Mouse (Mus musculus) heart, embryonic 14.5 days (tissue): Measurements from ENCODE around the gene Cyp4f13. TPM values are rescaled to one million over a fixed set of nuclear protein-coding genes. Genes with fewer than 3 reads are reported as not detected.

Experiments
- ATAC-seq: fragments of 200-750 bp; cut with Nextera tagmentation; 2 replicates; pipeline ENCODE4 v1.8.0; 2017; ENCODE audit warnings: low read depth, moderate TSS enrichment; ENCODE audit not compliant: insufficient number of reproducible peaks, insufficient read depth, low FRiP score
- H3K27ac ChIP-seq, 2 experiments: fragments of 200-500 bp in 1 of 2; fragments of 300-500 bp in 1 of 2; sonication (generic) in 1 of 2; replicated peaks in 1 of 2; 2 replicates each; pipeline ENCODE4 v1.5.1; 2012 to 2014; ENCODE audit warnings: low read depth in 2 of 2, low read length in 2 of 2, control low read depth in 1 of 2, mild to moderate bottlenecking in 1 of 2, mixed read lengths in 1 of 2; ENCODE audit not compliant: control insufficient read depth in 1 of 2, insufficient read depth in 1 of 2
- H3K27me3 ChIP-seq: fragments of 300-500 bp; sonication (generic); 2 replicates; pipeline ENCODE4 v1.6.1; 2014; ENCODE audit warnings: mild to moderate bottlenecking, low read length, control low read depth; ENCODE audit not compliant: control insufficient read depth, insufficient read depth
- H3K36me3 ChIP-seq: fragments of 300-500 bp; sonication (generic); 2 replicates; pipeline ENCODE4 v1.6.1; 2014; ENCODE audit warnings: mild to moderate bottlenecking, control low read depth, low read length, mixed read lengths; ENCODE audit not compliant: control insufficient read depth, insufficient read depth
- H3K4me1 ChIP-seq, 2 experiments: fragments of 200-500 bp in 1 of 2; fragments of 300-500 bp in 1 of 2; sonication (generic) in 1 of 2; 2 replicates each; pipeline ENCODE4 v1.6.1; 2012 to 2014; ENCODE audit warnings: low read length in 2 of 2, control low read depth in 1 of 2, mixed read lengths in 1 of 2; ENCODE audit not compliant: control insufficient read depth in 2 of 2, insufficient read depth in 2 of 2
- H3K4me2 ChIP-seq: fragments of 300-500 bp; sonication (generic); 2 replicates; pipeline ENCODE4 v1.6.1; 2014; ENCODE audit warnings: mild to moderate bottlenecking, low read length
- H3K4me3 ChIP-seq, 2 experiments: fragments of 200-500 bp in 1 of 2; fragments of 300-500 bp in 1 of 2; sonication (generic) in 1 of 2; 2 replicates each; pipeline ENCODE4 v1.5.1; 2012 to 2014; ENCODE audit warnings: low read length in 2 of 2, mild to moderate bottlenecking in 2 of 2, control low read depth in 1 of 2, low read depth in 1 of 2, moderate library complexity in 1 of 2; ENCODE audit not compliant: control insufficient read depth in 1 of 2, insufficient read depth in 1 of 2
- H3K9ac ChIP-seq: fragments of 300-500 bp; sonication (generic); 2 replicates; pipeline ENCODE4 v1.6.1; 2014; ENCODE audit warnings: mild to moderate bottlenecking, low read length
- H3K9me3 ChIP-seq: fragments of 300-500 bp; sonication (generic); 2 replicates; pipeline ENCODE4 v1.6.1; 2016; ENCODE audit warnings: low read length, control low read depth; ENCODE audit not compliant: control insufficient read depth
- WGBS: fragments of 180-500 bp; shearing (Covaris S2); extraction: QIAGEN DNeasy Blood & Tissue Kit; methylation state at CpG from one replicate; pipeline ENCODE4 v1.1.7; 2014; 5-methylcytosine and 5-hydroxymethylcytosine counted together
- polyA plus RNA-seq: library from polyadenylated mRNA; unstranded; fragments of >200 nt; fragmentation: Nextera tagmentation; extraction: Ambion mirVana; gene quantifications from 2 replicates; pipeline ENCODE4 v1.2.1, GENCODE M21; 2014

Gene Cyp4f13
- 11.4 and 11.8 TPM in 2 replicates for polyA plus RNA-seq

- Histone ChIP-seq H3K4me1 (peaks cover 10 to 13% of the 10 kb centered on the region in 2 experiments), H3K9ac (peak within 1 kb of the TSS; percentile 84), H3K27ac (peak within 1 kb of the TSS; percentile 71), H3K4me3 (peak within 1 kb of the TSS; percentile 62 to 68), H3K4me2 (peak within 1 kb of the TSS; percentile 92), H3K9me3 (no peaks in the 10 kb centered on the region), H3K36me3 (no peaks in the 10 kb centered on the region), H3K27me3 (no peaks in the 10 kb centered on the region)
- peak; percentile 96 for ATAC-seq
- 19% methylated on average over 12 of the region's 12 CpGs for WGBS
Measured at GRCm38 (mm10) chr17:32947215-32947914, at the start of gene Cyp4f13. Gene Cyp4f13, minus strand, starts transcription at chr17:32947402.

- 3% methylated on average over 21 of the region's 21 CpGs for WGBS
- peaks cover 5% of the 10 kb centered on the region in 2 experiments; a peak in 3 of 4 replicates for H3K4me1 ChIP-seq
- ATAC-seq, result peak; percentile 88
- H3K4me3 ChIP-seq, result peak within 1 kb of the TSS; percentile 69 to 73
- H3K27me3 ChIP-seq, result no peaks in the 10 kb centered on the region
- peaks cover 11% of the 10 kb centered on the region for H3K36me3 ChIP-seq
- no peaks in the 10 kb centered on the region for H3K9me3 ChIP-seq
- peak within 1 kb of the TSS; percentile 47 to 65; a peak in 3 of 4 replicates for H3K27ac ChIP-seq
- H3K9ac ChIP-seq, result peak within 1 kb of the TSS; percentile 79
- peak within 1 kb of the TSS; percentile 63 for H3K4me2 ChIP-seq
Measured at GRCm38 (mm10) chr17:32992699-32993474, 45.7 kb upstream of the Cyp4f13 start, which contains the start of gene Zfp952. Gene Zfp952, plus strand, starts transcription at chr17:32993129.

- Histone ChIP-seq H3K4me3 (peak overlapping the region; percentile 69 to 73; a peak in 3 of 4 replicates), H3K4me1 (peaks cover 5% of the 10 kb centered on the region in 2 experiments; a peak in 3 of 4 replicates), H3K27me3 (no peaks in the 10 kb centered on the region), H3K9ac (peak overlapping the region; percentile 79), H3K36me3 (peaks cover 11% of the 10 kb centered on the region), H3K4me2 (peak overlapping the region; percentile 63), H3K9me3 (no peaks in the 10 kb centered on the region), H3K27ac (no peak overlapping the region)
- ATAC-seq, result no peak
- 69% methylated on average over 12 of the region's 12 CpGs for WGBS
Measured at GRCm38 (mm10) chr17:32991965-32992698, 44.9 kb upstream of the Cyp4f13 start.

- H3K4me2 ChIP-seq, result no peak overlapping the region
- H3K9me3 ChIP-seq, result no peaks in the 10 kb centered on the region
- no peak for ATAC-seq
- WGBS, result 73% methylated on average over 4 of the region's 4 CpGs
- no peaks in the 10 kb centered on the region for H3K27me3 ChIP-seq
- H3K36me3 ChIP-seq, result no peaks in the 10 kb centered on the region
- no peak overlapping the region for H3K4me3 ChIP-seq
- no peaks in the 10 kb centered on the region for H3K4me1 ChIP-seq
- no peak overlapping the region for H3K9ac ChIP-seq
- no peak overlapping the region for H3K27ac ChIP-seq
Measured at GRCm38 (mm10) chr17:32986301-32986700, 39.1 kb upstream of the Cyp4f13 start.

- Histone ChIP-seq H3K27ac (no peak overlapping the region), H3K4me1 (no peaks in the 10 kb centered on the region), H3K9me3 (0 out of 2 replicates have a peak, but pooled peaks cover 4% of the 10 kb centered on the region), H3K4me3 (no peak overlapping the region), H3K27me3 (no peaks in the 10 kb centered on the region), H3K36me3 (peaks cover 35% of the 10 kb centered on the region), H3K9ac (no peak overlapping the region), H3K4me2 (no peak overlapping the region)
- ATAC-seq, result no peak
- WGBS, result 63% methylated on average over 4 of the region's 4 CpGs
Measured at GRCm38 (mm10) chr17:32981361-32981760, 34.2 kb upstream of the Cyp4f13 start.

- Histone ChIP-seq H3K27me3 (no peaks in the 10 kb centered on the region), H3K4me2 (peak within 1 kb of the TSS; percentile 93), H3K27ac (peak within 1 kb of the TSS; percentile 84 to 89), H3K4me1 (peaks cover 7 to 12% of the 10 kb centered on the region in 2 experiments), H3K36me3 (no peaks in the 10 kb centered on the region), H3K9ac (peak within 1 kb of the TSS; percentile 88), H3K4me3 (peak within 1 kb of the TSS; percentile 79 to 88), H3K9me3 (0 out of 2 replicates have a peak, but pooled peaks cover 3% of the 10 kb centered on the region)
- under 1% methylated on average over 33 of the region's 33 CpGs for WGBS
- ATAC-seq, result peak; percentile 95
Measured at GRCm38 (mm10) chr17:32965623-32966290, 18.6 kb upstream of the Cyp4f13 start, which contains the start of gene Zfp472. Gene Zfp472, plus strand, starts transcription at chr17:32965814.
